Mouse (Mus musculus) kidney, postnatal 25 days (tissue): ENCODE data around the gene Cox6b2.
"Not testable (repeated sequence)": the region's sequence is repeated elsewhere in the genome, so short reads cannot be mapped to it uniquely, and the experiment has no call there.

Source experiments
- DNase-seq, 2 experiments: peaks; one replicate each; pipeline ENCODE4 v3.0.0; 2021; ENCODE audit warnings: mixed read lengths in 2 of 2

Gene Cox6b2

GRCm38 (mm10) chr7:4752821-4753570, at the start of gene Cox6b2:
Cox6b2 (minus strand) TSS chr7:4753094.
- peak; percentile 88 to 91 for DNase-seq

GRCm38 (mm10) chr7:4802247-4802646, 49.4 kb upstream of the Cox6b2 start:
- no peak for DNase-seq

- DNase-seq: peak; percentile 20 to 45
These were observed 43.0 kb upstream of the Cox6b2 start for GRCm38 (mm10) chr7:4795767-4796433.

GRCm38 (mm10) chr7:4794631-4795168, 41.8 kb upstream of the Cox6b2 start:
- no peak for DNase-seq

GRCm38 (mm10) chr7:4793674-4794073, 40.8 kb upstream of the Cox6b2 start:
- DNase-seq: no peak

GRCm38 (mm10) chr7:4793248-4793647, 40.4 kb upstream of the Cox6b2 start:
- DNase-seq: not testable (repeated sequence)

GRCm38 (mm10) chr7:4792278-4793212, 39.7 kb upstream of the Cox6b2 start, which contains the start of gene Rpl28:
Rpl28 (plus strand) TSS chr7:4792874.
- DNase-seq: peak; percentile 96 to 98

- peak; percentile 88 to 94 for DNase-seq
These were observed 36.6 kb upstream of the Cox6b2 start, which contains the start of gene Tmem238 for GRCm38 (mm10) chr7:4789436-4789935. Tmem238 (minus strand) TSS chr7:4789656.

- DNase-seq: peak; percentile 63 to 81
These were observed 35.9 kb upstream of the Cox6b2 start for GRCm38 (mm10) chr7:4788499-4789435.

- DNase-seq: no peak
These were observed 30.9 kb upstream of the Cox6b2 start for GRCm38 (mm10) chr7:4783667-4784268.

GRCm38 (mm10) chr7:4782759-4783158, 29.9 kb upstream of the Cox6b2 start, which contains the start of the genes Il11 and Tmem190:
Il11 (minus strand) TSS chr7:4782859.
Tmem190 (plus strand) TSS chr7:4782937.
- no peak for DNase-seq

- DNase-seq: no peak
These were observed 29.2 kb upstream of the Cox6b2 start for GRCm38 (mm10) chr7:4782130-4782529.

GRCm38 (mm10) chr7:4779921-4780320, 27.0 kb upstream of the Cox6b2 start:
- DNase-seq: no peak

GRCm38 (mm10) chr7:4777851-4778637, 25.1 kb upstream of the Cox6b2 start:
- DNase-seq: no peak

- DNase-seq: peak; percentile 75 to 79
These were observed 24.3 kb upstream of the Cox6b2 start for GRCm38 (mm10) chr7:4776861-4777830.

GRCm38 (mm10) chr7:4776131-4776530, 23.2 kb upstream of the Cox6b2 start:
- no peak for DNase-seq

- no peak for DNase-seq
These were observed 18.3 kb upstream of the Cox6b2 start, which contains the start of gene Fam71e2 for GRCm38 (mm10) chr7:4771202-4771601. Fam71e2 (minus strand) TSS chr7:4771302.

GRCm38 (mm10) chr7:4764946-4765710, 12.2 kb upstream of the Cox6b2 start:
- peak in 1 of 2 experiments; percentile 4 for DNase-seq
